Mouse (Mus musculus) common myeloid progenitor, adult 5-6 weeks (primary cell): ENCODE data around the gene Dlec1. TPM values are rescaled to one million over a fixed set of nuclear protein-coding genes. Genes with fewer than 3 reads are reported as not detected.

Experiments
- ATAC-seq: replicated peaks from 2 replicates; pipeline ENCODE4 v1.8.0; 2016; ENCODE audit warnings: low read depth, mild to moderate bottlenecking, moderate TSS enrichment, inconsistent platforms; ENCODE audit not compliant: poor library complexity, severe bottlenecking
- total RNA-seq: library from RNA; stranded (forward); fragments of 200-1000, 187-1606 nt; gene quantifications from 2 replicates; pipeline ENCODE4 v1.2.3, GENCODE M21; 2017

Gene Dlec1
- total RNA-seq, 1 experiment from 2014 or later = not detected

DNA sequence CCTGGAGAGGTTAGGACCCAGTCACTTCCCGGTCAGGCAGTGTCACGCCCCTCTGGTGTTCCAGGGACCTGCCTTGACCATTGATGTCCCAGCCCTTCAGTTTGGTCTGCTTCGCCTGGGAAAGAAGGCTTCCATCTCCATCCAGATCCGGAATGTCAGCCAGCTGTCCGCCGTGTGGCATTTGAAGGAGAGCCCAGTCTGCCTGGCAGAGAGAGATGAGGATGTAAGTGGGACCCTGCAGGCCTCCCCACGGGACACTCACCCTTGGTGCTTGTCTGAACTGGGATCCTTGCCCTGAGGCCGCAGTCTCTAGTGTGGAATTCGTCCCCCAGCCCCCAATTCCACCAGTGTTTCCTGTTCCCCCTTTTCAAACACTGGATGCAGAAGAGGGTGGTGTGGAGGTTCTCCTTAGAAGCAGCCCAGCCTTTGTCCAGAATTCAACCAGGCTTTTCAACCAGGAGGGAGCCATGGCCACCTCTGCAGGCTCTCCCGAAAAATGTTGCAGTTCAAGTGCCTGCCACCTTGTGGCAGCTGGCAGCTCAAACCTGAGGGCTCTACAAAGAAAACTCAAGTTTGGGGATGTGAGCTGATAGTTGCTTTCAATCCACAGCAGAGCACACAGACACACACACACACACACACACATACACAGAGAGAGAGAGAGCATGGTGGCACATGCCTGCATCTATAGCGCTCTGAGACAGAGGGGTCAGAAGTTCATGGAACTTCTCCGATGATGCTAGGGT, 26.3 kb downstream of the Dlec1 start:
- no peak for ATAC-seq

- no peak for ATAC-seq
These were observed 28.4 kb downstream of the Dlec1 start for GRCm38 (mm10) chr9:119130692-119131091.

GRCm38 (mm10) chr9:119138836-119139235, 36.6 kb downstream of the Dlec1 start:
- no peak for ATAC-seq

GRCm38 (mm10) chr9:119142066-119142465, 39.8 kb downstream of the Dlec1 start:
- ATAC-seq = no peak

GRCm38 (mm10) chr9:119143372-119143771, 41.1 kb downstream of the Dlec1 start:
- ATAC-seq = no peak

DNA sequence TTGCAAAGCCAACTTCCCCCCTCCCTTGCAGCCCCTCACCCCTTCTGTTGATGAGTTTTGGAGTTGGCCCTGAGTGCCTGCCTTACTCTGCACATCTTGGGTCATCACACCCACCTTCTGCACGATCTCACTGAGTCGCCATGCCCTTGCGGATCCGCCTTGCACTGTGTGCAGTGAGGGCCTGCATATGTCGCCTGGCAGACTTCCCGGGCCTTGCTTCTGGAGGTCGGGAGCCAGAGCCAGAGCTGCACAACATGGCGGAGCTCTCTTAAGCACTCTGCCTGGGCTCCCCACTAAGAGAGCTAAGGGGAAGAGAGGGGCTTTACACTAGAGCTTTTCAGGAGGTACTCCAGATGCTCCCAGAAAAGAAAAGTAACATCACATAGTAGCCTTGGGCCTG, 42.4 kb downstream of the Dlec1 start:
- ATAC-seq = no peak

GRCm38 (mm10) chr9:119145137-119145536, 42.9 kb downstream of the Dlec1 start:
- ATAC-seq = no peak

- ATAC-seq = no peak
These were observed 43.4 kb downstream of the Dlec1 start for GRCm38 (mm10) chr9:119145638-119146037.

GRCm38 (mm10) chr9:119146098-119146770, 44.0 kb downstream of the Dlec1 start:
- ATAC-seq = no peak

GRCm38 (mm10) chr9:119149601-119150000, 47.3 kb downstream of the Dlec1 start:
- ATAC-seq = peak; percentile 74

DNA sequence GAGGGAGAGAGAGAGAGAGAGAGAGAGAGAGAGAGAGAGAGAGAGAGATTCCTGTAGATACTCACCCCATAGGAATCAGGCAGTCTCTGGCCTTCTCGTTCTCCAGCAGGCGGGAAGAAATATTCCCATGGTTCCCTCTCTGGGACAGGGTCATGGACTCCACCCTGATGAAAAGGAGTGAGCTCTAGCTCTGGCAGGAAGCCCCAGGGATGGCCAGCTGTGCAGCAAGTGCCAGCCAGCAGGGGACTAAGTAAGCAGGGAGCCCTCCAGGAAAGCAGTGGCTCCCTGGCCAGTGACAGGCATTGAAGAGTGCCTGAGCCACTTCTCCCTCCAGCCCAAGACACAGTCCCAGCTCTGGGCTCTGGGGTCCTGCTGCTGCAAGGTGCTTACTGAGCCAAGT, 49.5 kb downstream of the Dlec1 start:
- no peak for ATAC-seq

DNA sequence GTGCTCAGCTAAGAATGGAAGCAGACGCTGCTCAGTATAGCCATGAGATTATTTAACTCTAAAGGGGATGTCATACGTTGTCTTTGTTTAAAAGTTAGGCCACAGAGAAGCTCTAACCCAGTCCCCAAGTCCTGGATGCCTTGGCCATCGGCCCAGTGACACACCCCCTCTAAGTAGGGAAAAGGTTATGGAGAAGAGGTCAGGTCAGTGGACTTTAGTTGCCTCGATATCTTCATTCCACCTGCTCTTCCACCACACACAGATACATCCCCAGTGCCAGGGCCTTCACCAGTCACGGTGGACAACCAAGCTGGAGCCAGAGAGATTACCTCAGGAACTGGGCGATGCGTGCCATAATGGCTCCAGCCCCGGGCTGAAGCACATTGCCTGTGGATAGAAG, 53.1 kb downstream of the Dlec1 start:
- no peak for ATAC-seq

GRCm38 (mm10) chr9:119155826-119156225, 53.5 kb downstream of the Dlec1 start:
- no peak for ATAC-seq

GRCm38 (mm10) chr9:119156278-119157201, 54.3 kb downstream of the Dlec1 start, which contains the start of gene Acaa1b:
Gene Acaa1b, minus strand, starts transcription at chr9:119157093.
- peak; percentile 78 for ATAC-seq

GRCm38 (mm10) chr9:119158861-119159260, 56.6 kb downstream of the Dlec1 start, which contains the start of gene Gm47289:
Gene Gm47289, plus strand, starts transcription at chr9:119159161.
- ATAC-seq = no peak

DNA sequence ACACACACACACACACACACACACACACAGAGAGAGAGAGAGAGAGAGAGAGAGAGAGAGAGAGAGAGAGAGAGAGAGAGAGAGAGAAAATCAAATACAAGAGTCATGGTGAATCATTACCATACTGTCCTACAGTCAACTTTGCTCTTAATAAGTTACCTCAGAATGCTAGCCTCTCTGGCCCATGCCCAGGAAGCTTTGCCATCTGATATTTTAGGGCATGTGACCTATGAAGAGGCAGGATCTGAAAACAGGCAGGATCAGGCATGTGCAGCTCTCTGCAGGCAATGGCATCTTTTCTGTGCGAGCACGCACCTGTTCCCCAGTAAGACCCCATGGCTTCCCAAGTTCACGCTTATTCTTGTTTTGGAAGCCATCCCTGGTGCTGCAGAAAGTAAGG, 58.4 kb downstream of the Dlec1 start:
- ATAC-seq = no peak

GRCm38 (mm10) chr9:119164743-119165142, 62.5 kb downstream of the Dlec1 start:
- no peak for ATAC-seq

- ATAC-seq = no peak
These were observed 63.3 kb downstream of the Dlec1 start for GRCm38 (mm10) chr9:119165548-119165947.

DNA sequence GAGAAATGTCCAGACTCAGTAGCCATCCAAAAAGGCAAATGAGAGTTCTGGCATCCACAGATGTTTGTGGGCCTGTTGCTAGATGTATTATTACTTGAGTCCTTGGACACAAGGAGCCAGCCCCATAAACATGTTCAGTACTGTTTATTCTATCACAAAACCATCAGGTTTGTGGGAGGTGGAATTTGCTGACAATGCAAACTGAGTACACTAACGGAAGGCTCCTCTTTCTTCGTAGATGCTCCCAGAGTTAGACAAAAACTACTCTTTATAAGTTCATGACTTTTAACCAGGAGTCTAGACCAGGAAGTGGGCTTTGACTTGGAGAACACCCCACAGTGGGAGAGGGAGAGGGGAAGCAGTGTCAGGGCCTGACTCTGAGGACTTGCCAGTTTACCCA, 65.3 kb downstream of the Dlec1 start:
- ATAC-seq = no peak

DNA sequence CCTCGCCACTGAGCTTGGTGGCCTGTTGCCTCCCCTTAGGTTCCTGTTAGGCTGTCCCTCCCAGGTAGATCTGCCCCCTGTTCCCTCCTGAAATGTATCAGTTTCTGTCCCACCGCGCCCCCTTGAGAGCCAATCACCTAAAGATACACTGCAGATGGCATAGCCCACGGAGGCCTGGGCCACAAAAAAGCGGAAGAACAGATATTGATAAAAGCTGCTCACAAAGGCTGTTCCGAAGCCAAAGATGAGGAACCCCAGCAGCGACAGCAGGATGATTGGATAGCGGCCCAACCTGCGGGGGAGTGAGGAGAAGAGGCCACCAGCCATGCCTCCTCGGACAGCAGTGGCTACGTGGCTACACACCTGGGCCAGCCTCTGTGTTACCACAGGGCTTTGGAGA, 77.0 kb downstream of the Dlec1 start:
- ATAC-seq = no peak
